Mouse (Mus musculus): ENCODE measurements around the gene Zfp618.
A peak's percentile ranks its signal among the peaks of the same experiment; 100 is the strongest.

Zfp618 gene

DNA sequence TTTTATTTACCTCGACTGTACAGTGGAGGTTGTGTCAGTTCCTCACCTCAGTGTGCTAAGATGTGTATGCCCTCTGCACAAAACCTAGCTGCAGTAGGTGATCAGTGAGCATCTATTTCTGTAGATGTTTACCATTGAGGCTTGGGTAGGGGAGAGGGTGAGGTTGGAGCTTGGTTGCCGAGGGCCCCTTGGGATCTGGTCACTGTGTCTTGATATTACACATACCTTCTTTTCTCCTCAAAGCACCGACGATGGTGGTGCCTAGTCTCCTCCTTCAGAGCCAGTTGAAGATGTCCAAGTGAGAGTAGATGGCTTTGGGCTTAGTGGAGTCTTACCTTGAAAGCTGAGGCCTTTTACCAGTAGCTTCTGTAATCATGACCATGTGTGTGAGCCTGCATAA, 101.4 kb downstream of the Zfp618 start:
- DNase-seq (ENCODE audit: low spot score in 2 of 2): no peak

DNA sequence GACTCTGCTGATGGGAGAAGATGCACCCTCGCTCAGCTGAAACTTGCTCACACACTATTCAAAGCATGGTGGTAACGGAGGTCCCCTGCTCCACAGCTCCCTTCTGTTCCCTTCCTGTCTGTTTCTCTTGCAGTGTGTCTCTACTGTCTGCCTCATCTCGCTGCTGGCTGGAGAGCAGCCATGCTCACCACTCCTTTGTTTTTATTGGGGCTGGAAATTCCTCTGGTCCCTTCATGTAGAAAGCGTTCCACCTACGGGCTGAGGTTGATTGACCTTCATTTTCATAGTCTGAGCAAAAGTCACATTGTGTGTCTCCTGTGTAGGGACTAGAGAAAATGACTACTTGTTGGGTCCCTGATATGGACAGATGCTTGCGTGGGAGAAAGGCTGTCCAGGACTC, 102.4 kb downstream of the Zfp618 start:
- no peak for DNase-seq (ENCODE audit: low spot score in 2 of 2)

DNA sequence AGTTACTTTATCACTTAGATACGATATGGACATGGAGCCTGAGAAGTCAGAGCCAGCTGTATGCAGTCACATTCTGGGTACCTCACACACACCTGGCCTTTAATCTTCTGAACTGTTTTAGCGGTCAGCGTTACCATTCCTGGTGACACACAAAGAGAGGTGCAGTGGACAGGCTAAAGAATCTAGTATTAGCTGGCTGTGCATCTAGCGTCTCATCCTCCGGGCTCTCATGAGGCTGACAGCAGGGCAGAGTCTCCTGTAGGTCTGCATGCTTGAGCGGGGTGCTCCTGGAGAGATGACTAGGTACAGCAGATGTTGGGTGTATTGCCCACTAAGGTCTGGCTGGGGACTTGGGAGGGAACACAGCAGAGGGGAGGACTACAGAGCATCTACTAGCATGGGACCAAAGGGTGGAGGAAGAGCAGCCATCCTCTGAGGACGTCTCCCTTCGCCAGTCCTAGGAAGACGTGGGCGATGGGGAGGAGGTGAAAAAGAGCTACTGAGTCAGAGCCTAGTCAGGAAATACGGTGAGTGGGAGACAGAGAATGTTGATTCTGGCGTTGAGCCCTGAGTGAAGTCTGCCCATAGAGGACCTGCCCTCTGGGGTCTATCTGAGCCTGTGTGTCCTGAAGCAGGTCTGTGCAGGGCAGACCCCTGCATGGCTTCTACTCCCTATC, 103.3 kb downstream of the Zfp618 start:
- DNase-seq (ENCODE audit: low spot score in 2 of 2): no peak

DNA sequence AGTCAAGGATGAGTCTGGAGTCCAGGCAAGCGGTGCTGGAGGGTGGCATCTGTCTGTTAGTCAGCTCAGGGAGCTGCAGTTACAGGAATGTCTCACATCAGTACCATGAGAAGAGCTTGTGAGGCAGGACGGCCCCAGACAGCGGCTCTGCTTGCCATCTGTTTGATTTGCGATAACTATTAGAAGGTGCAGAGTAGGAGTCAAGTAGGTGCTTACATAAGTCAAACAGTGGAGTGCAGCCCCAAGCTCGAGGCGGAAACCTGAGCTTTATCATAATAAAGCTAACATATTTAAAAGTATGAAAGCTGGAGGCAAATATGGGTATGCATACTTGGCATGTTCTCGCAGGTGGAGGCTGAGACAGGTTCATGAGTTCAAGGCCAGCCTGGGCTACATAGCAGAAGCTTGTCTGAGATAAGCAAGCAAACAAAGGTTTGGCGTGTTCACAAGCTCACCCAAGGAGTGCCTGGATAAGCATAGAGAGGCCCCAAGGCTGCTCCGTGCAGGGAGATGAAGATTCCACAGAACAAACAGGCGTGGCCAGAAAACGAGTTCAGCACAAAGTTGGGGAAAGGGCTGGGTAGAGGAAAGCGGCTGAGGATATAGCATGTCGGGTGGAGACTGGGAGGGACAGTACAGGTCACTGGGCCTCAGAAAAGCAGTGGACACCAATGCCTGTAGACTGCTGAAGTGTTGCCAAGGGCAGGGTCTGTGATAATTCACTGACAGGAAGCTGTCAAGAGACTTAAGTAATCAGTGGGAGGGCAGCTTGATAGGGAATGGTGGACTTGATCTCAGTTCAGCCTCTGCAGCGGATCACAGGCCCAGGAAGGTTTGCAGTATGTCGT, 106.3 kb downstream of the Zfp618 start:
- no peak for DNase-seq (ENCODE audit: low spot score in 2 of 2)

DNA sequence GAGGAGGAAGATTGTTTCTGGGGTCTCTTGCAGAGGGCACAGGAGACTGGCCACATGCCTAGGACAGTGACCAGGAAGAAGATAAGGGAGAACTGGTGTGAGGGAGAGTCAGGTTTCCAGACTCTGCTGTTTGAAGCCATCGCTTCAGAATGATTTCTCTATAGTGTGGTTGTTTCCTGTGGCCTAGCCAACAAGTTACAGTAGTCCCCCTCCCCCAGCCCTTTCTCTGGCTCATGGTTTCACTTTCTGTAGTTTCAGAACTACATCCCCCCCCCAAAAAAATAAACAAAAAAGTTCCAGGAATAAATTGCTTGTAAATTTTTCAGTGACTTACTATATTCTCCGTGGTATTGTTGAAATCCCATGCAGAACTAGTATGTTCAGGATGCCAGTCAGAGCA, 107.8 kb downstream of the Zfp618 start:
- DNase-seq (ENCODE audit: low spot score in 2 of 2): no peak

DNA sequence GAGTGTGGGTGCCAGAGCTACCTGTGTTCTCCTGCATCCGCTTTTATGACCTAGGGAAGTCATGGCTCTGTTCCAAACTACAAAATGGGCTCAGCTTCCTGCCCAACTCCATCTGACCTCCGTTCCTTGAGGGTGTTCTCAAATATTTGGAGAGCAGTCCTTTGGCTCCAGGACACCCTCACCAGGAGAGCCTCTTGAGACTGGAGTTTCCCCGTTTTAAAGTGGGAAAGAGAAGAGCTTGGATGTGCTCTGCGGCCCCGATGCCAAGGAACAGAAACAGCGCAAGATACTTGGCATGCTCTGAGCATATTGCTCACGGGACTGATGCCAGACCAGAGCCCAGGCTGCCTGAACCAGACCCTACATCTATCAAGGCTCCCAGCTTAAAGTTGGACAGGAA, 113.8 kb downstream of the Zfp618 start:
- DNase-seq (ENCODE audit: low spot score in 2 of 2): no peak

DNA sequence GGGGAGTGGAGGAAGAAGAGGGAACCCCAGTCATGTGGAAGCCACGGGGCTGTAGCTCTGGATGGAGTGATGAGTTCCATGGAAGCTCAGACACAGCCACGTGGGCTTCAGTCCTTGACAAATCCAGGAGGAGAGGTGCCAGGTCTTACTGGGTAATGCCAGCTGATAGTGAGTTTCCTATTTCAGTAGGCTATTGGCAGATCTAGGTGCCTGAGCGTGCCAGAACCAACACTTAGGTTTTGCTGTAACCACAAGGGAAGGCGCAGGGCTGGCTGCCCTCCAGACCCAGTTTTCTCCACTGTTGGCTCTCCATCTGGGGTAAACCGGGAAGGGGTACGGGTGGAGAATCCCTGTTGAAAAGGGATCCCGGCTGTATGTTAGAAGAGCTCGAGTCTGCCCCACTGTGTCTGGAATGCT, 119.1 kb downstream of the Zfp618 start:
- peak; percentile 40 to 43 for DNase-seq (ENCODE audit: low spot score in 2 of 2)

DNA sequence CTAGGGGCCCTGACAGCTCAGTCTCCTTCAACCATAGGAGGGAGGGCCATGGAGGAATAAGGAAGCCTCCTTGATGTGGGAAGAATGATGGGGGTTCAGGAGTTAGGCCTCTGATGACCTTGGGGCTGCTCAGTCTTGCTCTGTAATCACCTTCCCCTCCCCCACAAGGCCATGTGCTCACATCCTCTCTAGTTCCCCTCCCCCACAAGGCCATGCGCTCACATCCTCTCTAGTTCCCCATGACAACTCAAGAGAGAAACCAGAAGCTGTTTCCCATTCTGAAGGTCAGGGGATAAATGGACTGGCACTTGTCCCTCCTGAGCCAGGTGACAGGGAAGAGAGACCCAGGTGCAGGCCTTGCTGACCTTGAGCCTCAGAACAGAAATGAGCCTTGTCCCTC, 124.1 kb downstream of the Zfp618 start:
- DNase-seq (ENCODE audit: low spot score in 2 of 2): no peak

DNA sequence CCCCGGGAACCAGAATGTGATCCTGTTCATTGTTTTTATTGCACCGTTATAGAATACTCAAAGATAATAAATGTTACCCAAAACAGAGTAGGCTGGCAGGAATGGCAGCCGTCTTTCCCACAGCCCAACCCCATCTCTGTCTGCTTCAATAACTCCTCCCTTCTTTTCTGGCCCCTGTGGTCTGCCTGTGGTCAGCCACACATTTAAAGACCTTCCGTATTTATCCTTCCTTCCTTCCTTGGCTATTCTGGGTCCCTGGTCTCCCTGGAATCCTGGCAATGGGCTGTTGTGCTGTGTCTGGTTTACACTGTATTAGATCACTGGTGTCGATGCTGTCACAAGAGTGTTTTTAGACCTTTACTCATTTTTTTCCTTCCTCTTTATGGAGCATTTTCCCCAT, 125.8 kb downstream of the Zfp618 start:
- no peak for DNase-seq (ENCODE audit: low spot score in 2 of 2)

DNA sequence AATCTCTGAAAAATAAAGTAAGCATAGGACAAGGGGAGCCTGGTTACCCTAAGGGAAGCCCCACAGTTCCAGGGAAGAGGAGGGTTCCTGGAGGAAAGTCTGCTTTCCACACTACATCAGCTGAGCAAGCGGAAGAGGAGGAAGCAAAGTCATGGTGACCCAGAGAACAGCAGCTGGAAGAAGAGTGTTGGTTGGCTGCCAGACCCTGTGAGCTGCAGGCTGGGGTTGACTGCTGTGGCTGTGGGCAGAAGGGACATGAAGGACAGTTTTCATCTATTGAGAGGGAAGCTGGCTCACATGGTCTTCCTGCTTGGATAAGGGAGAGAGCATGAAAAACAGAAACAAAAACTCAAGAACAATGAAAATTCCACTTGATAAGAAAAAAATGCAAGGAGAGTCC, 132.2 kb downstream of the Zfp618 start:
- DNase-seq (ENCODE audit: low spot score in 2 of 2): no peak

DNA sequence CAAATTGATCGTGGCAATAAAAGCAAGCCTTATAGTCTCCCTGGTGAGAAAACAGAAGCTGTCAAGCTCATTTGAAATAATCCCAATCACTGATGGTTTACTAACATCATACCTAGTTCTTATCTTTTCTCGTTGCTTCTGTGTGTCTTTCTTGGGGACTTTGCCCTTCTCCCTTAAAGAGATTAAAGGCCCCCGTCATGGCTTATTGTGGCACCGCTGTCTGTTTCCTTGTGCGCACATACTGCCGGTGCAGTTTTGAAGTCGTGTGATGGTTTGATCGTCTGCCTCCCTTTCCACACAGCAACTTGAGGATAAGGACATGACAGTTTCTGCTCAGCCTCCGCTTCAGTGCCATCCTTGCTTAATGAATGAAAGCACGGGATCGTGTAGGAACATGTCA, 135.1 kb downstream of the Zfp618 start:
- no peak for DNase-seq (ENCODE audit: low spot score in 2 of 2)

DNA sequence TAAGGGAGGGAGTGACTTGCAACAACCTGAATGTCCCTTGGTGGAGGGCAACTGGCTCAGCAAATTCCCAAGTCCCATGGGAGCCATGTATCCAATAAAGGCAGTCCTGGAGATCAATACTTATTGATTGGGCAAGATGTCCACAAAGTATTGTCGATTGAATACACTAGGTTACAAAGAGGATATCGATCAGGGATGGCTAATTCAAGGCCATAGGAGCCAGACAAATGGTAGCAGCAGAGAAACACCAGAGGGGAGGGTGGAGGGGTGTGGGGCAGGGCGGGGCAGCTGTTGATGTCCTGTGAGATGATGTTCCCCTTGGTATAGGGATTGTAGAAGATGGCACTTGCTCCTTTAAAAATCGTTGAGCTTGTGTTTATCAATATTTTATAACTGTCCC, 136.7 kb downstream of the Zfp618 start:
- no peak for DNase-seq (ENCODE audit: low spot score in 2 of 2)

DNA sequence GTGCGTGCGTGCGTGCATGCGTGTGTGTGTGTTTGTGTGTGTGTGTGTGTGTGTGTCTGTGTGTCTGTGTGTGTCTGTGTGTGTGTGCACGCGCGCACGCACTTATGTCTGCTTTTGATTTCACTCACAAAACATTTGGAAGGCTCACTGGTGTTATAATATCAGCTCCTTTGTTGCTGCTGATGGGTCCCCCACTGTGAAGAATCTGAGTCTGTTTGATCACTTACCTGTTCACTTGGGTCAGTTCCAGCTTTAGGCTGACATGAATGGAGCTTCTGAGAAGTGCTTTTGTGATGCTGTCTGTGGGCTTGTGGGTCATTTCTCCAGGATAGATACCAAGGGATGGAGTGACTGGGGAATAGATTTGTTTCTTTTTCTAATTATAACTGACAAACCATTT, 140.3 kb downstream of the Zfp618 start:
- DNase-seq (ENCODE audit: low spot score in 2 of 2): no peak

DNA sequence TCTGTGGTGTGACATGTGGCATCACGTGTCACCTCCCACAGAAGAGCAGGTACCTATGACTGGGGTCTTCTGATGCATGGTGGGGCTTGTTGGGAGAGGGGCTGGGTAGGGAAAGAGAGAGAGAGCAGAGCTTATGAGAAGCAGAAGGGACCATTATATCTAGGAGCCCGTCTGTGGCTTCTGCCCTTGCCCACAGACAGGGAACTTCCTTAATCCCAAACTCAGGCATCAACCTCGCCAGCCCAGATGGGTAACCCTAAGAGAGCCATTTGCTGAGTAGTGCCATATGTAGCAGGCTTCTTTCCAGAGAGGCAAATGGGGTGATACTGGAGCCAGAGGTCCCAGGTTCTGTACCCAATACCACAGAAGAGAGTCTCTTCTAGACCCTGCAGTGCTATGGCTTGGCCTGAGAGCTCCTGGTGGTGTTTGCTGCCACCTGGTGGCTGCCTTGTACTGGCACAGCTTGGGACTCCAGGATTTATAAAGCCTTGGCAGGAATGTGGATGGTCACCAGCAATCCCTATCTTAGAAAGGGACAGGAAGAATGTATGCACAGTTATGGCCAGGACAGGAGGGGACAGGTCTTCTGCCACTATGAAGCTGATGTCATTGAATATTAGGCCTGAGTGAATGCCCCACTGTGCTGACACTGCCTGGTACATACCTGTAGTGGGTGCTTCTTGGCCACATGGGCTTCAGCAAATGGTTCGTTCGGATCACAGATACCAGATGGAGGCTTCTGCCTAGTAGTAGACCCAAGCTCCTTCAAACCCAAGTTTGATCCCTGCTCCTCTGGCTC, 153.5 kb downstream of the Zfp618 start:
- peak; percentile 33 to 81 for DNase-seq (ENCODE audit: low spot score in 2 of 2)

DNA sequence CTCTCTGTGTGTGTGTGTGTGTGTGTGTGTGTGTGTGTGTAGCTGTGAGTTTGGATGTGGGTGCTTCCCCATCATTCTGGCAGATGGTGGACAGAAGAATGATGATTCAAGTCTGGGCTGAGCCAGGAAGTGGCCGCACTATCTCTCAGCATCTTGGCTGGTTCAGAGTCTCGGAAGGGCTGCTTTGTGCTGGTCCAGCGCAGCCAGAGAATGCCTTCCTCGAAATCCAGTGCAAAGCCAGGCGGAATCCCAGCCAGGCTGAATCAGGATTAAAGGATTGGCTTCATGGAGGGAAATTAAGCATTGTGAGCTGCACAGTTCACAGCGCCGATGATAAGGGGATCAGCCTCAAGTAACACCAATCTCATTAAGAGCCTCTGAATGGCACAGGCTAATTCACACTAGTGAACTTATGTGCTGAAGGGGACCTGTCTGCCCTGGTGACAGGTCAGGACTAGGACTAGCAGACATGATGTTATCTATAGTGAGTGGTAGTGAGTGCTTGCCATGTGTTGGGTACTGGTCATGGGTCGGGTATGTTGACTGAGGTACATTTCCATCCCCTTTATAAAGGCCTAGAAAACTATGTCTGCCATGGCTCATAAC, 159.6 kb downstream of the Zfp618 start:
- no peak for DNase-seq (ENCODE audit: low spot score in 2 of 2)

DNA sequence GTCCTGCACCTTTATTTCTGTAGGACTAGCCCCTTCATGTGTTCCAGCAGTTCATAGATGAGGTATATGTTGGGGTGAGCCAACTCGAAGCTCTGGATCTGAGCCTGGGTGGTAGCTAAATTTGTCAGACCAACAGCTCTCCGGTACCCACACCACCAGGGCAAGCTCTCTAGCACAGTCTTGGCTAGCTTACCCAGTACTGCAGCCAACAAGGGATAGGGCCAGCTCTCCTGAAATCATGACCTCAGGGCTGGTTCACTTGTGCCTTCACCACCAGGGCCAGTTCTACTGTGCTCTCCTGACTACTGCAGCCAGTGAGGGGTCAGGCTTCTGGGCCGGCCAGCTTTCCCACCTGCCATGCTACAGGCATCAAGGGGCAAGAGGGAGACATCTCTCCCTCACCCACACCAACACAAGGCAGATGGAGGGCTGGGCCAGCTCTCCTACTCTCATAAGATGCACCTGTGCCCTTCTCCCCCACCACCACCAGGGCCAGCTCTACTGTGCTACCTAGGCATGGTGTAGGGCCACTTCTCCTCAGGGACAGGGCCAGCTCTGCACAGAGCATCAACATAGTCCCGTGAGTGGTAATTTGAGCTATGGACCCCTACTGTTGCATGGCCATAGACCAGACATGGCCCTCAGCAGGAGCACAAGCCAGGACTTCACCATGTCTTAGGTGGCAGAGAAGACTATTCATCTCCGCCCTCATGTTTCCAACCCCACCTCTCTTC, 164.7 kb downstream of the Zfp618 start:
- DNase-seq (ENCODE audit: low spot score in 2 of 2): no peak

DNA sequence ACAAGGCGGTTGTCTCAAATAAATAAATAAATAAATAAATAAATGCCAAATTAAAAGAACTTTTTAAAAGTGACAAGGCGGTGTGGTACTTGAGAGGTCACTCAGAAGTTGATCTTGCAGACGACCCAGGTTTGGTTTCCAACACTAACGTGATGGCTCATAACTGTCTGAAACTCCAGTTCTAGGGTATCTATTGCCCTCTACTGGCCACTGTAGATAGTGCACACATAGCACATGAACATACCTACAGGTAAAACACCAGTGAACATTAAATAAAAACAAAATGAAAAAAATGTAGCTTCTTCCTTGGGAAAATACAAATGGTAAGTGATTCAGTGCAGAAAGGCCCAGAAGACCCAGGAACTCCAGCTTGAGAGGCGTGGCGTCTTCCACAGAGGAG, 181.9 kb downstream of the Zfp618 start:
- no peak for DNase-seq (ENCODE audit: low spot score in 2 of 2)

DNA sequence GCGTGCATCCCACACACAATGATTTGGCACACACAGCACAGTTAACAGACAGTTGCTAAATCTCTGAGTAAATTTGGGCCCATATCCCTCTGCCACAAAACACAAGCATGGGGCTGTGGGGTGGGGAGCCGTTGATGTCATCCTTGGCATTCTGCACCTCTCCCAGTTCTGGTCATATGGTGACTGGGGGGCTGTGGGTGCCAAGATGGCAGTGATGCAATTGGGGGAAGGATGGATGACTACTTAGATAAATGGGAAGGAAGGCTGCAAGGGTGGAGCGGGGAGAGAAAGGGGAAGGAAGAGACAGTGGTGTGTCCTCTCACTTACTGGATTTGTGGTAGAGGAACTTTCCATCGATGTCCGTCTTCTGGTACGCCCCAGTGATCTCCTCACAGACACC, 185.8 kb downstream of the Zfp618 start:
- DNase-seq (ENCODE audit: low spot score in 2 of 2): no peak

DNA sequence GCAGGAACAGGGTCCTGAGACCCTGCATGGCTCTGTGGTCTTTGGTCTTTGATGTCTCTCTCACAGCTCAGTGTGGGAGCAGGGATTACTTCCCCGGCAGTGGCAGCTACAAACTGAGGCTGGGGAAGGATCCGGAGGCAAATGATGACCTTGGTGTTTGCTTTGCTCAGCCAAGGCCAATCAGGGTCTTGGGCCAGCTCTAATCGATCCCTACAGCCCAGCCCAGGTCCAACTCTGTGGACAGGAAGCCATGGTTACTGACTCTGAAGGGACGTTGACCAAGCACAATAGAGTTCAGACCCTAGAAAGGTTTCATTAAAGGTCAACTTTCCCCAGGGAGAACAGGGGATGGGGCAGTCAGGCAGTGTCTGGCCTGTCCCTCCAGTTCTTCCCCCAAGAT, 188.7 kb downstream of the Zfp618 start:
- DNase-seq (ENCODE audit: low spot score in 2 of 2): no peak

DNA sequence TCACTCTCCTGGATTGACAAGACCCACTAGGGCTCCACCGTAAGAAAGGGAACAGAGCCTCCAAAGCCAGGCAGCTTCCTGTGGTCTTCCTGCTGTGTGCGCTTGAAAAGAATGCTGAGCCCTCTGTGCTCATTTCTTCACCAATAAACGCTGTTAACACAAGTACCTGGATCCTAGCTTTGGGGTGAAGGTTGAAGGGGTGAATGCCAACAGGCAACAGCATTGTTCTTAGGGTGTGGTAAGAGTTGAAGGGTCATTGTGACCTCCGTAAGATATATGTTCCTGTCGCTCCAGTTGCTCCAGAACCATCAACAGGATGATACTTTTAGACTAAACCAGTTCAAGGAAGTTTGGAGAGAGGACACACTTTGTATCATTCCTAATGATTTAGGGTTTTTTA, 189.3 kb downstream of the Zfp618 start, which contains the start of gene Ambp:
Gene Ambp, minus strand, starts transcription at position 101 of the 400 bp plus-strand sequence.
- no peak for DNase-seq (ENCODE audit: low spot score in 2 of 2)

DNA sequence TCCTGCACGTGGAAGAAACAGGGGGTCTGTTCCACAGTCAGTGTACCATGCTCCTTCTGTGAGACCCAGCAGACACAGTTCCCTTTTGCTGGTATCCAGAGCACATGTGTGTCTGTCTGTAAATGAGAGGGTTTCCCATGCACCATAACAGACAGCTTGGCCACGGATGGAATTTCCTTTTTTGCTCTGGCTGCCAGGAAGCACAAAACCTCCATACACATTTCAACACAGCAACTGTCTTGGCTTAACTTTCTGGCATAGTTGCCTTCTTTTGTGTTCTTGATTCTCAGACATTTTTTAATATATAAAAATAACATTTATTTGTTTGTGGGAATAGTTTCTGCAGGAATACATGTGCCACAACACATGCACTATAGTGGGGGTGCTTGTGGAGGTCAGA, 190.2 kb downstream of the Zfp618 start:
- DNase-seq (ENCODE audit: low spot score in 2 of 2): no peak
